Mouse (Mus musculus) cerebellum, adult 2 months (tissue): ENCODE data around the gene Cdr2. TPM values are rescaled to one million over a fixed set of nuclear protein-coding genes. Genes with fewer than 3 reads are reported as not detected.
"Not testable (repeated sequence)": the region's sequence is repeated elsewhere in the genome, so short reads cannot be mapped to it uniquely, and the experiment has no call there.

Source experiments
- DNase-seq, 2 experiments: peaks; one replicate each; pipeline ENCODE4 v3.0.0; 2021
- H3K27ac ChIP-seq: fragments of 200-500 bp; 2 replicates; pipeline ENCODE4 v1.5.1; 2012; ENCODE audit warnings: low read length, control low read depth, inconsistent platforms; ENCODE audit not compliant: insufficient read depth
- H3K27me3 ChIP-seq: fragments of 200-500 bp; 2 replicates; pipeline ENCODE4 v1.6.1; 2012; ENCODE audit warnings: inconsistent platforms, mild to moderate bottlenecking, low read length, moderate library complexity; ENCODE audit not compliant: control insufficient read depth, insufficient read depth
- H3K4me1 ChIP-seq: fragments of 200-500 bp; 2 replicates; pipeline ENCODE4 v1.6.1; 2011; ENCODE audit warnings: low read length; ENCODE audit not compliant: control insufficient read depth, insufficient read depth
- H3K4me3 ChIP-seq: fragments of 200-500 bp; replicated peaks from 2 replicates; pipeline ENCODE3; 2011; ENCODE audit warnings: mild to moderate bottlenecking, low read depth, low read length, control low read depth; ENCODE audit not compliant: insufficient read depth
- CTCF ChIP-seq: fragments of 200-500 bp; IDR thresholded peaks from 2 replicates; pipeline ENCODE4 v1.5.1; 2011; ENCODE audit warnings: low read depth, mild to moderate bottlenecking, control low read depth, low read length, moderate library complexity, borderline replicate concordance; ENCODE audit not compliant: insufficient read depth
- POLR2A ChIP-seq: fragments of 200-500 bp; IDR thresholded peaks from 2 replicates; pipeline ENCODE4 v1.6.1; 2011; ENCODE audit warnings: low read length, control low read depth, borderline replicate concordance; ENCODE audit not compliant: insufficient read depth
- WGBS: fragments of 180-500 bp; shearing (Covaris S2); methylation state at CpG from one replicate; pipeline ENCODE4 v1.1.7; 2018; 5-methylcytosine and 5-hydroxymethylcytosine counted together
- polyA plus RNA-seq: library from polyadenylated mRNA; depleted of rRNA; stranded (reverse); fragments of >200 nt; gene quantifications from 2 replicates; pipeline ENCODE4 v1.2.3, GENCODE M21; 2012; rRNA removed

The Cdr2 gene
- polyA plus RNA-seq, 1 experiment, result 50.2 TPM

DNA sequence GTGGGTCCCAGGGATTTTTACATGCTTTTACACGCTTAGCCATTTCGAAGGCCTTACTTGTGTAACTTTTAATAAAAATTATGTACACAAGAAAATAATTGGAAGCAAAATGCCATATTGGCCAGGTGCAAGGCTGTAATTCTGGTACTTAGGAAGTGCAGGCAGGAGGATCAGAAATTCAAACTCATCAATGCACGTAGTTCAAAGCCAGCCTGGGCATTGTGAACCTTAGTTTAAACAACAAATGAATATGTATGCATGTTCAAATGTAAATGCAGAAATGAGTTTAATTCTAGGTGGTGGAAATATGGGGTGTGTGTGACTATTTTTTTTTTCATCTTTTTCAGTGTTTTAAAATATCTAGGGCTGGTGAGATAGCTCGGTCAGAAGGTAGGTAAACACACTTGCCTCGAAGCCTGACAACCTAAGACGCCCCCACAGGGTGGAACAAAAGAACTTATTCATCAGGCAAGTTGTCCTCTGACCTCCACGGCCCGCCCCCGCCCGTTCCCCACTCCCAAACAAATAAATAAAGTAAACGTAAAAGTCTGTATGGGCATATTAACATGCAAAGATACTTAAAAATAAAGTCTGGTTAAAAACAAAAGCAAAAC lies 65.7 kb downstream of the Cdr2 start:
- Histone ChIP-seq H3K4me1 (no peaks in the 10 kb centered on the region), H3K4me3 (no peak overlapping the region), H3K27me3 (no peaks in the 10 kb centered on the region), H3K27ac (no peak overlapping the region)
- no peak for TF ChIP-seq CTCF
- no peak for TF ChIP-seq POLR2A
- WGBS, result 55% methylated on average over 11 of the region's 11 CpGs
- DNase-seq, result no peak

DNA sequence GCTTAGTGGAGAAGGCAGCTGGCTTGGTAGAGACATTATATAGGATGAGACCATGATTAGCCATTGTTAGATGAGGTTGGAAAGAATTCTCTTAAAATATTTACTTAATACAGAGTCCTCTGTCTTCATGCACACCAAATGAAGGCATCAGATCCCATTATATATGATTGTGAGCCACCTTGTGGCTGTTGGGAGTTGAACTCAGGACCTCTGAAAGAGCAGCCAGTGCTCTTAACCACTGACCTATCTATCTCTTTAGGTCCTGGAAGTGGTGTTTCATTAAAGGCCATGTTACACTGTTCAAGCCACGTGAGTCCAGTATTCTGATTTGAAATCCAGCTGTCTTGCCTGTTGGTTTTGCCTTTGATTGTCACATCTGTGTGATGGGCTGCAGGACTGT lies 68.8 kb downstream of the Cdr2 start:
- H3K27me3 ChIP-seq, result no peaks in the 10 kb centered on the region
- DNase-seq, result peak in 1 of 2 experiments; percentile 26
- no peak overlapping the region for H3K4me3 ChIP-seq
- 59% methylated on average over 1 of the region's 1 CpGs for WGBS
- H3K4me1 ChIP-seq, result no peaks in the 10 kb centered on the region
- no peak for TF ChIP-seq CTCF
- TF ChIP-seq POLR2A, result no peak
- H3K27ac ChIP-seq, result no peak overlapping the region

GRCm38 (mm10) chr7:120911268-120911667 lies 70.8 kb downstream of the Cdr2 start:
- 89% methylated on average over 6 of the region's 6 CpGs for WGBS
- not testable (repeated sequence) for DNase-seq, H3K27ac ChIP-seq, H3K4me1 ChIP-seq, H3K27me3 ChIP-seq, H3K4me3 ChIP-seq

DNA sequence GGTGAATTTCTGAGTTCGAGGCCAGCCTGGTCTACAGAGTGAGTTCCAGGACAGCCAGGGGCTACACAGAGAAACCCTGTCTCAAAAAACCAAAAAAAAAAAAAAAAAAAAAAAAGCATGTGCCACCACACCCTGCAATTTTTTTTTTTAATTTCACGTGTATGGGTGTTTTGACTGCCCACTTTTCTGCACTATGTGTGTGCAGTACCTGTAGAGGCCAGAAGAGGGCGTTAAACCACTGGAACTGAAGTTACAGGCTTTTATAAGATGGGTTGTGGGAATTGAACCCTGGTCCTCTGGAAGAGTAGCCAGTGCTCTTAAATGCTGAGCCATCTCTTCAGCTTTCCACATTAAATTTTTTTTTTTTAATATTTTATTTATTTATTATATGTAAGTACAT lies 71.9 kb downstream of the Cdr2 start:
- H3K27me3 ChIP-seq, H3K4me1 ChIP-seq, DNase-seq, H3K27ac ChIP-seq, H3K4me3 ChIP-seq: not testable (repeated sequence)
- 63% methylated on average over 3 of the region's 3 CpGs for WGBS

Other genes starting within 250 kb of the Cdr2 start
- 1.4 and 2.1 TPM in 2 replicates for gene Vwa3a, start 243.0 kb downstream of the Cdr2 start, polyA plus RNA-seq
- 0.08 TPM in 1 of 2 replicates, not detected in the other for gene Gm5737, start 169.9 kb downstream of the Cdr2 start, polyA plus RNA-seq
- 32.0 and 42.3 TPM in 2 replicates for gene Eef2k, start 139.5 kb downstream of the Cdr2 start, polyA plus RNA-seq
- gene Polr3e, start 64.6 kb downstream of the Cdr2 start, polyA plus RNA-seq, result 27.2 and 28.9 TPM in 2 replicates
- 0.54 and 0.61 TPM in 2 replicates for gene Mfsd13b, start 197 bp upstream of the Cdr2 start, polyA plus RNA-seq
- 46.6 and 47.0 TPM in 2 replicates for gene Mettl9, start 52.1 kb upstream of the Cdr2 start, polyA plus RNA-seq
- 0.14 and 0.28 TPM in 2 replicates for gene Igsf6, start 92.3 kb upstream of the Cdr2 start, polyA plus RNA-seq
- 0.51 and 0.90 TPM in 2 replicates for gene Otoa, start 99.3 kb upstream of the Cdr2 start, polyA plus RNA-seq